Mouse (Mus musculus) embryonic stem cell, embryonic (primary cell): ENCODE measurements around the gene Dlx4.

Experiments
- CTCF ChIA-PET, 4 experiments: fragments of 300-600 bp in 2 of 4; fragments of 350-600 bp in 2 of 4; sonication (Branson Sonifier 250); formaldehyde crosslinking; loops; one replicate each; lab custom pipeline; 2022; ENCODE audit warnings: inconsistent platforms in 2 of 4; lab: Charles Lee
- POLR2A ChIA-PET, 4 experiments: fragments of 300-600 bp in 2 of 4; fragments of 350-600 bp in 2 of 4; sonication (Branson Sonifier 250); formaldehyde crosslinking; loops; one replicate each; lab custom pipeline; 2022; ENCODE audit warnings: antibody characterized with exemption in 4 of 4, inconsistent platforms in 1 of 4; lab: Charles Lee

Gene Dlx4

DNA sequence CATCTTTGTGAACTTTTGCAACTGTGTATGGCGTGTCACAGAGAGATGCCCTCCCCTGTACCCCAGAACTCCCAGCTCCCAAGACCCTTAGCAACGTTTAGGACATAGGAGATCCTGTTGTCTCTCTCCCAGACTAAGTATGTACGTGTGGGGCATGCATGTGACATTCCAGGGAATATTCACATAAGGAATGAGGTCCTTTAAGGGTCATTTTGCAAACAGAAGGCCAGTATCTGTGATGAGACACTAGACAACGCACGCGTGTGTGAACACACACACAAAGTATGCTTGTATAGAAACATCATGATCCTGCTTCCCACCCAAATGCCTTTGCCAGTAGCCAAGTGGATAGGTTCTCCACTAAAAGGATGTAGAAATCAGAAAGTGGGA, 24.0 kb downstream of the Dlx4 start:
- CTCF ChIA-PET: interaction anchor here in 3 of 4 experiments (0.6 to 7.6 kb wide), 9 partner anchors 24 to 143 kb away, joined by 3 to 152 read pairs (median 4); partner anchors contain the start of genes Dlx4 (in 1 of the 3) and Ppp1r9b (in 1 of the 3)
- POLR2A ChIA-PET: interaction anchor here (0.6 to 1.7 kb wide), 9 partner anchors 9 to 868 kb away, joined by 3 to 5 read pairs (median 4); partner anchors contain the start of gene Dlx4 (in 1 of the 4)

DNA sequence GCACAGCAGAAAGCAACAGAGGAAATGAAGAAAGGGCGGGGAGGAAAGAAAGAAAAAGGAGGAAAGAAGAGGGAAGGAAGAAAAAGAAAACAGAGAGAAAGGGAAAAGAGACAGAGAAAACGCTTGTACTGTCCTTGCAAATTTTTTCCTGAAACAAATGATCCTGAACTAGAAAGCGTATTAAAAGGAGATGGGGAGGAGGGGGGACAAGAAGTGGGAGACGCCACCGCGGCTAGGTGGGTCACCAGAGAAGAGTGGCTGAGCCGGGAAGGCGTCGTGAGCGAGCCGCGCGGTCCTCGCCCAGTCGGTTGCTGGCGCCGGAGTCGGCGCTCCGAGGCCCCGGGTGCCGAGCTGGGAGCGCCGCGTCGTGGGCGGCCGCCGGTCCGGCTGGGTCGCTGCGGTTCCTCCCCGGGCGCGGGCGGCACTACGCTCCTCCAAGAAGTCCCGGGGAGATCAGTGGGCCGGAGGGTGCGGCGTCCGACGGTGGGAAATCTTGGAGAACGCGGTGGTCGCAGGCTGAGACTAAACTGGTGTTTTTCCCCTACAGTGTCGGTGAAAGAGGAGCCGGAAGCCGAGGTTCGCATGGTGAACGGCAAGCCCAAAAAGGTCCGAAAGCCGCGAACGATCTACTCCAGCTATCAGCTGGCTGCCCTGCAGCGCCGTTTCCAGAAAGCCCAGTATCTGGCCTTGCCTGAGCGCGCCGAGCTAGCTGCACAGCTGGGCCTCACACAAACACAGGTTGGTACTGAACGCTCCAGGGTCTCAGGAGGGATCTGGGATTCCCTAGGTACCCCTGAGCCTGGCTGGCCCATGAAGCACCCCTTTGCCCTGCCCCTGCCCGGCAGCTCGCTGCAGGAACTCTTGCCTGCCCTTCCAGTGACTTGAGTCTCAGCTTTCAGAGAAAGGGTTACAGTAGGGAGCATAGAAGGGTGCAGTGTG, 24.6 kb downstream of the Dlx4 start:
- CTCF ChIA-PET: interaction anchor here in 3 of 4 experiments (0.5 to 7.6 kb wide), 20 partner anchors 24 to 400 kb away, joined by 3 to 152 read pairs (median 4); partner anchors contain the start of genes Dlx4 (in 1 of the 3) and Ppp1r9b (in 1 of the 3)
- POLR2A ChIA-PET: interaction anchor here (0.6 to 2.8 kb wide), 22 partner anchors 7 to 869 kb away, joined by 3 to 11 read pairs (median 4); partner anchors contain the start of gene Dlx4 (in 1 of the 4)

DNA sequence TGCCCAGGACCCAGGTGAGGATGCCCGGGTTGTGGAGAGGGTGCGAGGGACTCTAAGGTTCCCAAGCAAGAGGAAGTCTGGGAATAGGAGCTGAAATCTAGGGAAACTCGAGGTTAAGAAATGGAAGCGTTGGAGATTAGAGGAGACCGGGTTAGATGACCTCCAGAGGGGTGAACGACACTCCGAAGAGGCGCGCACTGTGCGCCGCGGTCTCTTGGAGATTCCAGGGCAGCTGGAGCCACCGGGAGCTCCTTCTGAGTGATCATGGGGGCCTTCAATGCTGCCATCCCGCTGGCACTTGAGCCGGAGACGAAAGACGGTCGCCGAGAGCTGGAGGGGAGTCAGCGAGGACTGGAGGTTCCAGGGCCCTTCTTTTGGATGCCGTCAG, 25.4 kb downstream of the Dlx4 start:
- ChIA-PET POLR2A (interaction anchor here (0.7 to 2.8 kb wide), 19 partner anchors 8 to 215 kb away, joined by 3 to 11 read pairs (median 3); partner anchors contain the start of gene Dlx4 (in 1 of the 4)), CTCF (interaction anchor here (0.5 to 7.6 kb wide), 24 partner anchors 12 to 401 kb away, joined by 3 to 152 read pairs (median 4); partner anchors contain the start of gene Dlx4 (in 1 of the 4))

DNA sequence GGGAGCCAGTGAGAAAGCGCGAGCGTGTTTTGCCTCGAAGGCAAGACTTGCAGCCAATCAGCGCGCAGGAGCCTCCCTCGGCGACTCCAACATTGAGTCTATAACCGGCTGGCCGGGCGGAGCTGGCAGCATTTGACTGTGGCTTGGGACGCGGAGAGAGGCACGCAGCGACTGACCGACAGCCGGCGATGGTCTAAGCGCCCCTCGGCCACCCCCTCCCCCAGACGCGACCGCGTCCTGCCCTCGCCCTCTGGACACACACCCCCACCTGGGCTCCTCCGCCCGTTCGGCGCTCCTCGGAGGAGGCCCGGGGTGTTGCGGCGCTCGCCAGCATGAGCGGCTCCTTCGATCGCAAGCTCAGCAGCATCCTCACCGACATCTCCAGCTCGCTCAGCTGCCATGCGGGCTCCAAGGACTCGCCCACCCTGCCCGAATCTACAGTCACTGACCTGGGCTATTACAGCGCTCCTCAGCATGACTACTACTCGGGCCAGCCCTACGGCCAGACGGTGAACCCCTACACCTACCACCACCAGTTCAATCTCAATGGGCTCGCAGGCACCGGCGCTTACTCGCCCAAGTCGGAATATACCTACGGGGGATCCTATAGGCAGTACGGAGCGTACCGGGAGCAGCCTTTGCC, 26.0 kb downstream of the Dlx4 start, which contains the start of gene Dlx3:
Gene Dlx3, plus strand, starts transcription at position 130 of the 643 bp plus-strand sequence.
- ChIA-PET CTCF (interaction anchor here (0.7 to 7.6 kb wide), 24 partner anchors 13 to 401 kb away, joined by 3 to 152 read pairs (median 5); partner anchors contain the start of gene Dlx4 (in 1 of the 4)), POLR2A (interaction anchor here (0.5 to 2.8 kb wide), 17 partner anchors 8 to 216 kb away, joined by 3 to 11 read pairs (median 3); no protein-coding TSS in a partner anchor)

DNA sequence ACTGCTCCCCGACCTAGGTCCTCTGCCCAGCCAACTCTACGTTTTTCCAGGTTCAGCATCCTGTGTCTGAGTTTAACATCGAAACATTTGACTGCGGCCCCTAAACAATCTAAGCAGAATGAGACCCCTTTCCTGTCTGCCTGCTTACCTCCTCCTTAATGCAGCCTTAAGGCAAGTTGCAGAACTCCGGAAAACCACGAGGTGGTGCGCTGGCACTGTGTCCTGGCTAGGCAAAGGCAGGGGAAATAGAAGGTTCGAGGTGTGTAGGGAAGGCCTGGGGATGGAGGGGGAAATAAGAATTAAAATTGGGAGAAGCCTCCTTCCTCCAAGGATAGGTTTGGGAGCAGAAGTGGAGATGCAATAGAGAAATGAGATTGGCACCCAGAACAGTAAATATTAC, 27.6 kb downstream of the Dlx4 start:
- ChIA-PET POLR2A (interaction anchor here in 1 of 4 experiments (1.2 to 2.8 kb wide), 2 partner anchors 10 to 23 kb away, joined by 3 to 11 read pairs; no protein-coding TSS in a partner anchor), CTCF (interaction anchor here in 3 of 4 experiments (1.1 to 7.6 kb wide), 5 partner anchors 12 to 140 kb away, joined by 3 to 152 read pairs (median 10); no protein-coding TSS in a partner anchor)

DNA sequence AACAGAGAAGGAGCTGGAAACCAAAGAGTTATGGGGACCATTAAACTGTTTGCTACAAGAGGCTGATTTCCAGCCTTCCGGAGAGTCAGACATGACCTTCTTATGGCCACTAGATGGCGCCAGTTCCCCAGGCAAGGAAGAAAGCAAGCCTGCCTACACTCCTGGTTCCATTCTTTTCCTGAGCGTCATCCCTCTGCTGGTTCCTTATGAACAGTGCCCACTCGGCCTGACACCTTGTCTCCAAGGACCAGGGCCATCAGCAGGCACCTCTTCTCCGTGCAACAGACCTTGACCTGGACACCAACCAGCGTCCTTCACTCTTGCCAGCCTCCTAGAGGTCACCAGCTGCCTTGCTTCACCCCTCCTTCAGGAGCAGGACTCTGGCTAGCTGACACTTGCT, 29.0 kb downstream of the Dlx4 start:
- CTCF ChIA-PET: interaction anchor here (0.6 to 7.6 kb wide), 45 partner anchors 9 to 404 kb away, joined by 3 to 152 read pairs (median 4); partner anchors contain the start of gene Nxph3 (in 1 of the 4)

DNA sequence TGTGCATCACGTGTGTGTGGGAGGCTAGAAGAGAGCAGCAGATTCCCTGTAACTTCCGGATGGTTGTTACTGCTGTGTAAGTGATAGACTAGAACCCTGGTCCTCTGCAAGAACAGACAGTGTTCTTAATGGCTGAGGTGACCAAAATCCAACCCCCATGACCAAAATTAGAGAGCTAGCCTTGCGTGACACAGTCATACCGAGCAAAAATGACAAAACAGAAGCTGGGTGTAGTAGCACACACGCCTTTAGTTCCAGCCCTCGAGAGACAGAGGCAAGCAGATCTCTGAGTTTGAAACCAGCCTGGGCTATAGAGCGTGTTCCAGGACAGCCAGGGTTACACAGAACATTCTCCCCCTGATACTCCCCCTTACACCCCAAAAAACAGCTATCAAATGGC, 36.0 kb downstream of the Dlx4 start:
- POLR2A ChIA-PET: interaction anchor here in 1 of 4 experiments (0.7 kb wide), 1 partner anchor 57 kb away, joined by 5 read pairs; no protein-coding TSS in a partner anchor
- CTCF ChIA-PET: interaction anchor here in 2 of 4 experiments (0.8 to 1.7 kb wide), 2 partner anchors 141 kb away, joined by 3 to 7 read pairs; no protein-coding TSS in a partner anchor

More for the DNA sequence above, 29.0 kb downstream of the Dlx4 start:
- POLR2A ChIA-PET: interaction anchor here (0.8 to 1.5 kb wide), 7 partner anchors 115 to 142 kb away, joined by 3 to 5 read pairs (median 3); no protein-coding TSS in a partner anchor

DNA sequence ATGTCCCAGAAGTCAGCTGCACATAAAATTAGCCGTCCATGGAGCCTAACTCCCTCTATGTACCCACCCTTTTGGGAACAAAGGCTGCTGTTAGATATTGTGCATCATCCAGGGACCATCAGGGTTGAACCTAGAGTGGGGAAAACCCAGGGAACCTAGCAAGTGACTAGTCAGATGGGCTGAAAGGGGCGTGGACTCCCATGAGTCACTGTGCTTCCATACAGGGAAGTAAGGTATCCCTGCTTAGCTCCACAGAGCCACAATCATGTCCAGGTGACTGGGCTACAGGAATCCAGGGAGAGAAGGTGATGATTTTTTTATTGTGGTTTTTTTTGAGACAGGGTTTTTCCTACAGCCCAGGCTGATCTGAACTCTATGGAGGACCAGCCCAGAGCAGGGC, 37.1 kb downstream of the Dlx4 start:
- POLR2A ChIA-PET: interaction anchor here in 1 of 4 experiments (0.7 kb wide), 1 partner anchor 22 kb away, joined by 3 read pairs; no protein-coding TSS in a partner anchor
- CTCF ChIA-PET: interaction anchor here in 3 of 4 experiments (0.8 to 1.3 kb wide), 9 partner anchors 32 to 150 kb away, joined by 3 to 7 read pairs (median 3); partner anchors contain the start of gene Itga3 (in 1 of the 3)

DNA sequence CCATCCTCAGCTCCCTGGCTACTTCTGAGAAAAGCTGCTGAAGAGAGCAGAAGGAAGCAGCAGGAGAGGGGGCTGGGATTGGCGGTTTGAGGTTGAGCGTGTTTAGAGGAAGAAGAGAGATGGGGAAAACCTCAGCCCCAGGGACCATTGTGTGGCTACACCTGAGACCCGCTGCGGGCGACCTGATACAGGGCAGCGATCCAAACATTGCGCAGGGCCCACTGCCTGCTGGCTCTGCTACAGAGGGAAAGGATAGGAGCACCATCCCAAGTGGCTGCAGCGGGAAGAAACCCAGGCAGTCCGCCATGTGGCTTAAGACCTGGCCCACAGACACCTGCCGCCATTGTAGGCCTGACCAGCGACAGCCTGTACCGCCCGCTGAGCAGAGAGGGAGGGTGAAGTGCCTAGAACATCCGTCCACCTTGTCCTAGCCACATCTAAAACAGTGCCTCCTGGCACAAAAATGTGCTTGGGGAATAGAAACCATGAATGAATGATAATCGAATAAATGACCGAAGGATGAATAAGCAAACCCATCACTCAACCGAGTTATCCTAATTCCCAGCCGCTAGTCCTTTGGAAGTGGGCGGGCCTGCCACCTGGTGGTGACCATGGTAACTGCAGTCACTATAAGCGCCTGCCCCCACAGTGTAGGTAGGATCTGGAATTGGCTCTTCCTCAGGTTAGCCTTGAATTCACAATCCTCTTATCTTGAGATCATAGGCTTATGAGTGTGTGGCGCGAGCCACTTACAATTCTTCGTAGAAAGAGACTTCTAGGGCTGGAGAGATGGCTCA, 39.4 kb downstream of the Dlx4 start:
- ChIA-PET POLR2A (interaction anchor here in 2 of 4 experiments (1.2 to 1.7 kb wide), 3 partner anchors 14 to 27 kb away, joined by 3 to 6 read pairs (median 3); partner anchors contain the start of gene Dlx3 (in 1 of the 2)), CTCF (interaction anchor here in 3 of 4 experiments (0.6 to 2.0 kb wide), 8 partner anchors 30 to 321 kb away, joined by 3 to 6 read pairs (median 3); partner anchors contain the start of gene Itga3 (in 1 of the 3))

DNA sequence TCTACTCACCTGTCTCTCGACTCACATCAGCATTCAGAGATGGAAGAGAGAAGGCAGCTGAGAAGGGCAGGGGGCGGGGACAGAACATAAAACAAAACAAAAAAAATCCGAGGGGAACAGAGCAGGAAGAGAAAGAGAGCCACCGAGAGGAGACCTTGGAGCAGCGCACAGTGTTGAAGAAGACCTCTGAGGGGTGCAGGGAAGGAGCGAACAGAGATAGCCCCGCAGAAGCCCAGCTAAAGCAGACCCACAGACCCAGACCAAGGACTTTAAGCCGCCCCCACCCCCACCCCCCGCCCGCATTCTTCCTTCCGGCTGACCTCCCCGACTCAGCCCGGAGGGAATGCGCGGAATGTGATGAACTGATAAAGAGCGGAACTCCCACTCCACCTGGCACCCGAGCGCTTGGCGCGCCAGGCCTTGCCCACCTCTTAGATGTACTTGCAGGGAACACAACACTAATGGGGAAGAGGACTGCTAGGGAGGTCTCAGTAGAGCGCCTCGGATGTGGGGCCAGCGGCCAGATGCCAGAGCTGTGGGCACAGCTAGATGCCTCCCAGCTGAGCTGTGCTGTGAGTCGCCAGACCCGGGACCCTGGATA, 40.7 kb downstream of the Dlx4 start:
- CTCF ChIA-PET: interaction anchor here (0.6 to 1.7 kb wide), 12 partner anchors 29 to 380 kb away, joined by 3 to 7 read pairs (median 4); partner anchors contain the start of genes Itga3 (in 1 of the 4) and Pdk2 (in 1 of the 4)
- POLR2A ChIA-PET: interaction anchor here in 3 of 4 experiments (0.6 to 2.0 kb wide), 13 partner anchors 13 to 1171 kb away, joined by 3 to 10 read pairs (median 3); partner anchors contain the start of genes Dlx3 (in 1 of the 3) and Itga3 (in 1 of the 3)

DNA sequence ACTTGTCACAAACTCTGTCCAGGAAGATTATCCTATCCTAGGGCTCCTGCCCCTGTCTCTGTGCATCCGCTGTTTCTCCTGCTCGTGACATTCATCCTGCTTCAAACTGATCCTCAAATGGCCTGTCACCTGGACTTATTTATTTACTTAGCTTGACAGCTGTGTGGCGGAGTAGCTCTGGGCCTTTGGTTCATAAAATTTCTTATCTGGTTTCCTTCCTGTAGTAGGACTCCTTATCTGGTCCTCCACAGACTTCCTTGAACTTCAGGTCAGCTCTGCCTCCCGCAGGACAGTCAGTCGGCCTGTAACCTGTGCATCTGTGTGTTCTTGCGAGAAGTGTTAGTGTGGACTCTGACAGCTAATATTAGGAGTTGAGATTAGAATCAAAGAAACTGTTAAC, 41.8 kb downstream of the Dlx4 start:
- ChIA-PET POLR2A (interaction anchor here in 3 of 4 experiments (0.6 to 2.0 kb wide), 6 partner anchors 8 to 53 kb away, joined by 3 to 10 read pairs (median 4); partner anchors contain the start of gene Itga3 (in 2 of the 3)), CTCF (interaction anchor here in 3 of 4 experiments (0.6 to 1.7 kb wide), 6 partner anchors 25 to 154 kb away, joined by 3 to 5 read pairs (median 4); partner anchors contain the start of gene Itga3 (in 1 of the 3))

DNA sequence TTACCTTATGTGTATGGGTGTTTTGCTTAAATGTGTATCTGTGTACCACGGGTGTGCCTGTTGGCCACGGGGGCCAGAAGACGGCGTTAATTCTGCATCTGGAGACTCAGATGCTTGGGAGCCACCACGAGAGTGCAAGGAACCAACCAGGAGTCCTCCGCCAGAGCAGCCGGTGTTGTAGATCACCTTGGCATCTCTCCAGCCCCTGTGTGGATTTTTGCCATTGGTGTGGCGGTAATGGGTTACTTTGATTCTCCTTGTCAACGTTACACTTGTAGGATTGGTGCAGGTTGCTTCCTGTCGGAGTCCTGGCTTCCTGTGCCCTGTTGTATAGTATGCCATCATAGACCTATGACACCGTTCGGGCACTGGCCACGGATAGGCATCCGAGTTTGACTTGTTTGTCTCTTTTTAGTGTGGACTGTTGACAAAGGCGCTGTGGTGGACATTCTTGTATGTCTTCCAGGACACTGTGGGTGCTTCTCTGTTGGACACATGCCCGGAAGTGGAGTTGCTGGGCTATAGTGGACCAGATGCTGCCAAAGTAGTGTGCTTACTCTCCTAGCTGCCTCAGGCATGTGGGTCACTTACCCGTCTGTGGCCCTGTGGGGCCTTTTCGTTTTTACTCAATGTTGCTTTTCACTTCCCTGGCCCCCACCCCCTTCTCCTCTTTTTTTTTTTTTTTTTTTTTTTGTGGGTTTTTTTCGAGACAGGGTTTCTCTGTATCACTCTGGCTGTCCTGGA, 43.7 kb downstream of the Dlx4 start:
- CTCF ChIA-PET: interaction anchor here in 2 of 4 experiments (1.2 kb wide), 2 partner anchors 146 to 149 kb away, joined by 3 read pairs; no protein-coding TSS in a partner anchor
- POLR2A ChIA-PET: interaction anchor here in 1 of 4 experiments (0.5 kb wide), 1 partner anchor 26 kb away, joined by 4 read pairs; the partner anchor contains the start of gene Itga3

DNA sequence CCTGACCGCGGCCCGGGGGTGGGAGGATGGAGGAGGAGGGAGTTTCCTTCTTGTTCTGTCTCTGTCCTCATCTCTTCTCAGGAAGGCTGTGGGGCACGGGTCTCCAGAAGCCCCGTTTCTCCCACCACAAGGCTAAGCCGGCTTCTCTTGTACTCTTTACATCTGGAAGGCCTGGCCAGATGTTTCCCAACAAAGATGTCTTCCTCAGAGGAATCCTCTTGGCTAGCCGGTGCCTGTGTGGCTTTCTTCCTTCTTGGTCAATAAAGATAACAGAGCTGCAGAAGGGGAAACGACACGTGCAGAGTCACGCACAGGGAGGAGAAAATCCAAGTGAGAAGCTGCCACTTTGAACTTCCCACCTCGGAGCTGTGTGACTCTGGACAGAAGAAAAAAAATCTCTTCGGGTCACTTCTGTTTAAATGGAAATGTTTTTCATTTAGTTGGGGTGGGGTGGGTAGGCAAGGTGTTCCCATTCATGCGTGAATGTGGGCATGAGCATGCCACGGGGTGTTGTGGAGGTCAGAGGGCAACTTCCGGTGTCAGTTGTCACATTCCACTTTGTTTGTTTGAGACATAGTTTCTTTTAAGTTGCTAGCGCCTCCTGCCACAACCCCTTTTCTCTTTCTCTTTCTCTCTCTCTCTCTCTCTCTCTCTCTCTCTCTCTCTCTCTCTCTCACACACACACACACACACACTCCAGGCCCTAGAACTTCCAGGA, 44.8 kb downstream of the Dlx4 start:
- ChIA-PET POLR2A (interaction anchor here in 2 of 4 experiments (0.5 to 1.6 kb wide), 6 partner anchors 21 to 419 kb away, joined by 3 to 4 read pairs (median 3); partner anchors contain the start of gene Itga3 (in 1 of the 2)), CTCF (interaction anchor here in 3 of 4 experiments (0.6 to 1.4 kb wide), 9 partner anchors 13 to 360 kb away, joined by 3 to 8 read pairs (median 3); partner anchors contain the start of gene Itga3 (in 1 of the 3))

DNA sequence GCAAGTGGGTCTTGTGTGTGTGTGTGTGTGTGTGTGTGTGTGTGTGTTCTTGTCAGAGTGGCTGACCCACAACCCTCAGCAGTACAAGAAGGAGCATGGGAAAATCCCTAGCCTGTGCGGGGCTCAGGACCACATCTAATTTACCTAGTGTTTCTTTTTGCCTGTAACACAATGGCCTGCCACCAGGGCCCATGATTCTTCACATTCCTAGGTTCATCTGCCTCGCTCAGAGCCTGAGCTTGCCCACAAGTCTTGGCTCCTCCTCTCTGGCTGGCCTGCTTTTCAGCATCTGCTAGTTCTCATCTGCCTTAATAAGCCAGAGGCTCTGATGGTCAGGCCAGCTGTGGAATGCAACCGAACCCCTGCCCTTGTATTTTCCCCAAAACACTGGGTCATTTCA, 45.7 kb downstream of the Dlx4 start:
- CTCF ChIA-PET: interaction anchor here in 3 of 4 experiments (0.6 to 1.4 kb wide), 6 partner anchors 14 to 151 kb away, joined by 3 to 8 read pairs (median 3); partner anchors contain the start of gene Itga3 (in 1 of the 3)
- POLR2A ChIA-PET: interaction anchor here in 2 of 4 experiments (0.5 to 1.6 kb wide), 7 partner anchors 20 to 879 kb away, joined by 3 to 4 read pairs (median 3); partner anchors contain the start of gene Itga3 (in 1 of the 2)
